Mouse (Mus musculus): Measurements from ENCODE around the gene Rnf213.

Rnf213 gene

GRCm38 (mm10) chr11:119514108-119514860 is 121.4 kb downstream of the Rnf213 start:
- in situ Hi-C loops (cut with MboI; ENCODE audit: unreplicated experiment in 2 of 2), result loop anchor here in 1 of 2 experiments (5.0 kb wide), 1 partner anchor 488 kb away; no protein-coding TSS in a partner anchor

- in situ Hi-C loops (cut with MboI; ENCODE audit: unreplicated experiment in 2 of 2), result loop anchor here in 1 of 2 experiments (5.0 kb wide), 1 partner anchor 487 kb away; no protein-coding TSS in a partner anchor
These were observed 122.2 kb downstream of the Rnf213 start for GRCm38 (mm10) chr11:119514967-119515636.

GRCm38 (mm10) chr11:119515823-119516676 is 123.2 kb downstream of the Rnf213 start:
- in situ Hi-C loops (cut with MboI; ENCODE audit: unreplicated experiment in 2 of 2), result no loop called here

GRCm38 (mm10) chr11:119516677-119517361 is 123.9 kb downstream of the Rnf213 start:
- in situ Hi-C loops (cut with MboI; ENCODE audit: unreplicated experiment in 2 of 2), result no loop called here

- in situ Hi-C loops (cut with MboI; ENCODE audit: unreplicated experiment in 2 of 2), result no loop called here
These were observed 126.5 kb downstream of the Rnf213 start for GRCm38 (mm10) chr11:119519387-119519786.

- in situ Hi-C loops (cut with MboI; ENCODE audit: unreplicated experiment in 2 of 2), result no loop called here
These were observed 127.3 kb downstream of the Rnf213 start for GRCm38 (mm10) chr11:119520005-119520712.

- in situ Hi-C loops (cut with MboI; ENCODE audit: unreplicated experiment in 2 of 2), result no loop called here
These were observed 127.8 kb downstream of the Rnf213 start for GRCm38 (mm10) chr11:119520713-119521063.

- in situ Hi-C loops (cut with MboI; ENCODE audit: unreplicated experiment in 2 of 2), result no loop called here
These were observed 129.2 kb downstream of the Rnf213 start for GRCm38 (mm10) chr11:119521920-119522710.

- in situ Hi-C loops (cut with MboI; ENCODE audit: unreplicated experiment in 2 of 2), result no loop called here
These were observed 129.9 kb downstream of the Rnf213 start for GRCm38 (mm10) chr11:119522779-119523178.

GRCm38 (mm10) chr11:119523392-119523791 is 130.5 kb downstream of the Rnf213 start:
- in situ Hi-C loops (cut with MboI; ENCODE audit: unreplicated experiment in 2 of 2), result no loop called here

- in situ Hi-C loops (cut with MboI; ENCODE audit: unreplicated experiment in 2 of 2), result no loop called here
These were observed 131.6 kb downstream of the Rnf213 start for GRCm38 (mm10) chr11:119524545-119524949.

GRCm38 (mm10) chr11:119526068-119526966 is 133.4 kb downstream of the Rnf213 start:
- in situ Hi-C loops (cut with MboI; ENCODE audit: unreplicated experiment in 2 of 2), result no loop called here

- in situ Hi-C loops (cut with MboI; ENCODE audit: unreplicated experiment in 2 of 2), result no loop called here
These were observed 136.0 kb downstream of the Rnf213 start for GRCm38 (mm10) chr11:119528930-119529329.

- in situ Hi-C loops (cut with MboI; ENCODE audit: unreplicated experiment in 2 of 2), result no loop called here
These were observed 139.6 kb downstream of the Rnf213 start for GRCm38 (mm10) chr11:119532460-119532859.

- in situ Hi-C loops (cut with MboI; ENCODE audit: unreplicated experiment in 2 of 2), result no loop called here
These were observed 140.8 kb downstream of the Rnf213 start for GRCm38 (mm10) chr11:119533745-119534144.

Measured in v-Abl transformed pro-B cells (cell line).